Mouse (Mus musculus) lung, postnatal 0 days (tissue): Measurements from ENCODE around the gene Camta2. TPM values are rescaled to one million over a fixed set of nuclear protein-coding genes. Genes with fewer than 3 reads are reported as not detected.

Source experiments
- ATAC-seq: fragments of 200-750 bp; cut with Nextera tagmentation; 2 replicates; pipeline ENCODE4 v1.8.0; 2017; ENCODE audit warnings: moderate library complexity
- DNase-seq: peaks from one replicate; pipeline ENCODE4 v3.0.0-alpha.2; 2016; ENCODE audit warnings: low spot score
- H3K27ac ChIP-seq: fragments of 300-500 bp; sonication (generic); 2 replicates; pipeline ENCODE4 v1.5.1; 2014; ENCODE audit warnings: antibody characterized with exemption, mild to moderate bottlenecking, low read length, mixed read lengths
- H3K27me3 ChIP-seq: fragments of 300-500 bp; sonication (generic); replicated peaks from 2 replicates; pipeline ENCODE4 v1.6.1; 2014; ENCODE audit warnings: low read length, mixed read lengths; ENCODE audit not compliant: insufficient read depth
- H3K36me3 ChIP-seq: fragments of 300-500 bp; sonication (generic); 2 replicates; pipeline ENCODE4 v1.6.1; 2014; ENCODE audit warnings: low read length, mixed read lengths; ENCODE audit not compliant: insufficient read depth
- H3K4me1 ChIP-seq: fragments of 300-500 bp; sonication (generic); 2 replicates; pipeline ENCODE4 v1.6.1; 2014; ENCODE audit warnings: antibody characterized with exemption, low read depth, low read length, mixed read lengths; ENCODE audit not compliant: insufficient read depth
- H3K4me2 ChIP-seq: fragments of 300-500 bp; sonication (generic); replicated peaks from 2 replicates; pipeline ENCODE4 v1.6.1; 2014; ENCODE audit warnings: low read depth, mild to moderate bottlenecking, low read length, moderate library complexity, mixed read lengths
- H3K4me3 ChIP-seq: fragments of 300-500 bp; sonication (generic); 2 replicates; pipeline ENCODE4 v1.5.1; 2014; ENCODE audit warnings: low read depth, low read length
- H3K9ac ChIP-seq: fragments of 300-500 bp; sonication (generic); replicated peaks from 2 replicates; pipeline ENCODE4 v1.6.1; 2014; ENCODE audit warnings: low read depth, mild to moderate bottlenecking
- H3K9me3 ChIP-seq: fragments of 300-500 bp; sonication (generic); 2 replicates; pipeline ENCODE4 v1.6.1; 2016; ENCODE audit warnings: low read length, mixed read lengths
- CTCF ChIP-seq: IDR thresholded peaks from 2 replicates; pipeline ENCODE4 v1.5.1; 2016; ENCODE audit warnings: antibody characterized with exemption, mild to moderate bottlenecking
- EP300 ChIP-seq: IDR thresholded peaks from 2 replicates; pipeline ENCODE4 v1.6.1; 2016; ENCODE audit warnings: antibody characterized with exemption, mild to moderate bottlenecking, control low read depth
- WGBS: fragments of 180-500 bp; shearing (Covaris S2); extraction: QIAGEN DNeasy Blood & Tissue Kit; methylation state at CpG from one replicate; pipeline ENCODE4 v1.1.7; 2014; 5-methylcytosine and 5-hydroxymethylcytosine counted together
- polyA plus RNA-seq: library from polyadenylated mRNA; unstranded; fragments of >200 nt; fragmentation: Nextera tagmentation; extraction: Ambion mirVana; gene quantifications from 2 replicates; pipeline ENCODE4 v1.2.1, GENCODE M21; 2015

The Camta2 gene
- polyA plus RNA-seq, 1 experiment from 2014 or later, result 9.9 TPM

GRCm38 (mm10) chr11:70638714-70639278, 49.1 kb downstream of the Camta2 start, which contains the start of gene Gp1ba:
Gene Gp1ba (plus strand): TSS chr11:70639122.
- DNase-seq (no peak), ATAC-seq (no peak)
- no peak within 1 kb of the TSS for H3K9ac ChIP-seq
- WGBS, result 19% methylated on average over 5 of the region's 5 CpGs
- 0 out of 2 replicates have a peak, but pooled peaks cover 4% of the 10 kb centered on the region for H3K36me3 ChIP-seq
- TF ChIP-seq EP300 (no peak), CTCF (no peak)
- no peaks in the 10 kb centered on the region for H3K27me3 ChIP-seq
- H3K4me3 ChIP-seq, result no peak within 1 kb of the TSS
- peaks cover 7% of the 10 kb centered on the region; the same call in 1 of the 2 replicates for H3K4me1 ChIP-seq
- no peaks in the 10 kb centered on the region for H3K9me3 ChIP-seq
- no peak within 1 kb of the TSS for H3K27ac ChIP-seq
- H3K4me2 ChIP-seq, result no peak within 1 kb of the TSS

GRCm38 (mm10) chr11:70638293-70638692, 49.6 kb downstream of the Camta2 start:
- H3K36me3 ChIP-seq, result 0 out of 2 replicates have a peak, but pooled peaks cover 4% of the 10 kb centered on the region
- TF ChIP-seq CTCF (no peak), EP300 (no peak)
- H3K27ac ChIP-seq, result no peak overlapping the region
- H3K4me2 ChIP-seq, result no peak overlapping the region
- no peak overlapping the region for H3K9ac ChIP-seq
- ATAC-seq (no peak), DNase-seq (no peak)
- H3K9me3 ChIP-seq, result no peaks in the 10 kb centered on the region
- no peaks in the 10 kb centered on the region for H3K27me3 ChIP-seq
- WGBS, result 87% methylated on average over 1 of the region's 1 CpGs
- no peak overlapping the region for H3K4me3 ChIP-seq
- peaks cover 7% of the 10 kb centered on the region; the same call in 1 of the 2 replicates for H3K4me1 ChIP-seq

GRCm38 (mm10) chr11:70637764-70638163, 50.1 kb downstream of the Camta2 start:
- no peaks in the 10 kb centered on the region for H3K27me3 ChIP-seq
- TF ChIP-seq CTCF, result no peak
- TF ChIP-seq EP300, result no peak
- peaks cover 7% of the 10 kb centered on the region; the same call in 1 of the 2 replicates for H3K4me1 ChIP-seq
- no peak overlapping the region for H3K27ac ChIP-seq
- DNase-seq (no peak), ATAC-seq (no peak)
- H3K9ac ChIP-seq, result no peak overlapping the region
- no peaks in the 10 kb centered on the region for H3K9me3 ChIP-seq
- 85% methylated on average over 1 of the region's 1 CpGs for WGBS
- H3K4me2 ChIP-seq, result no peak overlapping the region
- 0 out of 2 replicates have a peak, but pooled peaks cover 3% of the 10 kb centered on the region for H3K36me3 ChIP-seq
- H3K4me3 ChIP-seq, result no peak overlapping the region

- WGBS, result 72% methylated on average over 4 of the region's 4 CpGs
Observed at GRCm38 (mm10) chr11:70635601-70636000, 52.3 kb downstream of the Camta2 start.

GRCm38 (mm10) chr11:70630129-70630528, 57.8 kb downstream of the Camta2 start:
- Histone ChIP-seq H3K4me2 (no peak overlapping the region), H3K36me3 (no peaks in the 10 kb centered on the region), H3K4me1 (no peaks in the 10 kb centered on the region), H3K27me3 (no peaks in the 10 kb centered on the region), H3K9ac (no peak overlapping the region), H3K9me3 (no peaks in the 10 kb centered on the region), H3K4me3 (no peak overlapping the region), H3K27ac (no peak overlapping the region)
- DNase-seq (no peak), ATAC-seq (no peak)
- TF ChIP-seq CTCF, result no peak
- no peak for TF ChIP-seq EP300
- WGBS, result 71% methylated on average over 7 of the region's 7 CpGs

More at GRCm38 (mm10) chr11:70635601-70636000, 52.3 kb downstream of the Camta2 start:
- no peak for TF ChIP-seq CTCF
- no peak for TF ChIP-seq EP300
- H3K9ac ChIP-seq, result no peak overlapping the region
- no peaks in the 10 kb centered on the region for H3K36me3 ChIP-seq
- no peak overlapping the region for H3K4me2 ChIP-seq
- no peaks in the 10 kb centered on the region for H3K27me3 ChIP-seq
- H3K9me3 ChIP-seq, result no peaks in the 10 kb centered on the region
- H3K4me1 ChIP-seq, result peaks cover 7% of the 10 kb centered on the region; the same call in 1 of the 2 replicates
- H3K4me3 ChIP-seq, result no peak overlapping the region
- DNase-seq, result no peak
- H3K27ac ChIP-seq, result no peak overlapping the region
- no peak for ATAC-seq

- peak; percentile 61 for DNase-seq
- TF ChIP-seq CTCF (peak; percentile 58), EP300 (no peak)
- Histone ChIP-seq H3K4me3 (no peak overlapping the region), H3K4me2 (no peak overlapping the region), H3K36me3 (no peaks in the 10 kb centered on the region), H3K9ac (no peak overlapping the region), H3K27ac (no peak overlapping the region), H3K9me3 (no peaks in the 10 kb centered on the region), H3K27me3 (no peaks in the 10 kb centered on the region), H3K4me1 (no peaks in the 10 kb centered on the region)
- no peak for ATAC-seq
- 46% methylated on average over 5 of the region's 5 CpGs for WGBS
Observed at GRCm38 (mm10) chr11:70629557-70629956, 58.3 kb downstream of the Camta2 start.
